Mouse (Mus musculus): ENCODE measurements at regions not wholly inside any gene's neighbourhood (a gene's known extent, or its start where the extent isn't known, plus 50 kb on each side); places are given as distances from the start of the nearest gene placed in this dataset.

- TF ChIP-seq CTCF (conservative IDR thresholded peaks at IDR 0.05; ENCODE audit: insufficient read depth, insufficient read length, low read depth, low read length) = no peak
- TF ChIP-seq POLR2A (IDR thresholded peaks at IDR 0.05; ENCODE audit: low read depth, low read length) = no peak
Observed at GRCm38 (mm10) chr2:17932426-17932931, 64.3 kb downstream of the H2al2a start.
